Mouse (Mus musculus): ENCODE data around the gene Gpd1l.
A peak's percentile ranks its signal among the peaks of the same experiment; 100 is the strongest.

The Gpd1l gene

GRCm38 (mm10) chr9:114930464-114931090 is 3.2 kb downstream of the Gpd1l start:
- peak in 1 of 2 experiments; percentile 27 for DNase-seq (ENCODE audit: low spot score in 2 of 2)

GRCm38 (mm10) chr9:114925571-114925970 is 8.2 kb downstream of the Gpd1l start:
- no peak for DNase-seq (ENCODE audit: low spot score in 2 of 2)

GRCm38 (mm10) chr9:114925039-114925438 is 8.7 kb downstream of the Gpd1l start:
- DNase-seq (ENCODE audit: low spot score in 2 of 2): no peak

- no peak for DNase-seq (ENCODE audit: low spot score in 2 of 2)
These were observed 9.3 kb downstream of the Gpd1l start for GRCm38 (mm10) chr9:114924511-114924910.

DNA sequence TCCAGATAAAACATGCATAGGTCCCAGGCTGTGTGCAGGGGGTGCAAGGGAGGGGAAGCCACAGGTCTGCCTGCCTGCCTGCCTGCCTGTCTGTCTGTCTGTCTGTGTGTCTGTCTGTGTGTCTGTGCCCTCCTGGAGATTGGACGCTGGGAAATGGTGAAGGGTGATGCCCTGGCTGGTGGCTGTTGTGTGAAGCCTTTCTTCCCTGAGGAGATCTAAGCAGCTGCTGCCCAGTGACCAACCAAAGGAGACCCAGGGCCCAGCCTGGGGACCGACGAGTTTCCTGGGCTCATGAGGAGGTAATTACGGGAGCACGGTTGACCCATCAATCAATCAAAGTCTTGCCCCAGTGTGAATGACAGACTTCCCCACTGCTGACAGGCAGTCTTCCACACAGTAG is 11.6 kb downstream of the Gpd1l start:
- DNase-seq (ENCODE audit: low spot score in 2 of 2): no peak

GRCm38 (mm10) chr9:114921352-114922081 is 12.3 kb downstream of the Gpd1l start:
- no peak for DNase-seq (ENCODE audit: low spot score in 2 of 2)

DNA sequence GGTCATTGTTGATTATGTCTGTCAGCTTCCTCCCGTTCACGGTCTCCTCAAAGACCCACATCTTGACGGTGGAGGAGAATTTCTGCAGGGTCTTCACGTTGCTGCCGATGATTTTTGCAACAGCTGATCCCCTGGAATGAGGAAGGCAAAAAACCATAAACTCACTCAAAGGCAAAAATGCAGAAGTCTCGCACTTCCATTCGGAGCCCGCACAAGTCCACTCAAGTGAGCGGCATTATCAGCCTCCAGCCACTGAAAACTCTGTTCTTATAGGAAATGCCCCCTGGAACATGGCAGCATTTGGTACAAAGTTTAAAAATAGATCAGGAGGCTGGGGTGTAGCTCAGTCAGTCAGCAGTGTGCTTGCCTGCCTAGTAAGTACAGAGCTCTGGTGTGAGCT is 13.2 kb downstream of the Gpd1l start:
- no peak for DNase-seq (ENCODE audit: low spot score in 2 of 2)

- DNase-seq (ENCODE audit: low spot score in 2 of 2): peak; percentile 68 to 76
These were observed 20.8 kb downstream of the Gpd1l start for GRCm38 (mm10) chr9:114912680-114913649.

DNA sequence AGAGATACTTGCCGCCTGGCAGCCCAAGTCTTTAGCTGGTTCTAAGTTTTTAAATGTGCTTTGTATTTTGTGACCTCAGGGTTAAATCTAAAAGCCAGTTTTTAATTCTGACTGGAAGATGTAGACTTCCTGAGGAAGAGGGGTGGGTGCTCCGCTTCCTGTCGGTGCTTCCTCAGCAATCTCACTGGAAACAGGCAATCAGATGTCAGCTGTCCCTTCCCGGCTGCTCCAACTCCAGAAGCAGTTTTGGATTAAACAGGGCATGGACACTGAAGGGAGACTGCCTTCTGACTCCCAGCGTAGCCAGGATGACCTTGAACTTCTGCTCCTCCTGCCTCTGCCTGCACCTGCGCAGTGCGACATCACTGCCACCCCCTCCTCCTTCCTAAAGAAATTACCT is 26.3 kb downstream of the Gpd1l start:
- no peak for DNase-seq (ENCODE audit: low spot score in 2 of 2)

- DNase-seq (ENCODE audit: low spot score in 2 of 2): no peak
These were observed 37.9 kb downstream of the Gpd1l start for GRCm38 (mm10) chr9:114895919-114896318.

DNA sequence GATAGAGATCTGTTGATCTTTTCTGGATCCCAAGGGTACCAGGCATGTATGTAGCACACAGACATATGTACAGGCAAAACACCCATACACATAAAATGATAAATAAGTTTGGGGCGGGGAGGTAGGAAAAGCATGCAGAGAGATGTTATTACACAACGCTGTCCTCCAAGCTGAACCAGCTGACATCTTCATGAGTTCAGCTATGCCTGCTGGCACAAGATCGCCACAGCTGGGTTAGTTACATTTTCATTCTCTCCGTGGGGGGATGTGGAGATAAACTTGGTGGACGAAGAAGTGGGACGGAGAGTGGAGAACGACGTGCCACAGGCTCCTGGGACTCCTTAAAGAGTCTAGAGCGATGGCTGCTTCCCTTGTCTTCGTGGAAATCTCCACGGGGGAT is 40.8 kb downstream of the Gpd1l start:
- no peak for DNase-seq (ENCODE audit: low spot score in 2 of 2)

DNA sequence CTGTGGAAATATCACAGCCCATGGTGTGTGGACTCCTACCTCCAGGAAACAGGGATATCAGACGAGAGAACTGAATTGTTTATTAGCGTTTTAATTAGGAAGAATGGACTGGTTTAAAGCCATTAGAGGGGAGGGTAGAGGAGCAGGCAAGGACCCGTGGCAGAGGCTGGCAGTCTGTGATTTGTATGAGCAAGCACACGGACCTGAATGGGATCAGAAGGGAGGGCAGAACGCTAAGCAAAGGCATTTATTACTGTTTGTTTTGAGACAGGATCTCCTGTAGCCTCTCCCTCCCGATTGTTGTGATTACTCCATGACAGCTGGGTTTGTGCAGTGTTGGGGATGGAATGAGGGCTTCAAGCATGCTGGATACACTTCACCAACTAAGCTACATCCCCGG is 43.4 kb downstream of the Gpd1l start:
- no peak for DNase-seq (ENCODE audit: low spot score in 2 of 2)

- no peak for DNase-seq (ENCODE audit: low spot score in 2 of 2)
These were observed 44.9 kb downstream of the Gpd1l start for GRCm38 (mm10) chr9:114888856-114889407.

DNA sequence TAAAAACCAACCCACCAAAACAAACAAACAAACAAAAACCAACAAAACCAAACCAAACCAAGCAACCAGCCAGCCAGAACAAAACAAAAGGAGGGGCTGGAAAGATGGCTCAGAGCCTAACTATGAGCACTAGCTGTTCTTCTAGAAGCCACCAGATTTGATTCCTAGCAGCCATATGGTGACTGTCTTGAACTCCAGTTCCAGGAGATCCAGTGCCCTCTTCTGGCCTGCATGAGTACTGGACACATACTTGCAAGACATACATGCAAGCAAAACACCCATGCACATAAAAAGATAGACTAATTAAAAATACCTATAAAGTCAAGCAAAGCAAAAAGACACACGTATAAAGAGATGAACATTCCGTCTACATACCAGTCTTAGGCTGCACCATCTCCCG is 46.1 kb downstream of the Gpd1l start:
- DNase-seq (ENCODE audit: low spot score in 2 of 2): no peak

DNA sequence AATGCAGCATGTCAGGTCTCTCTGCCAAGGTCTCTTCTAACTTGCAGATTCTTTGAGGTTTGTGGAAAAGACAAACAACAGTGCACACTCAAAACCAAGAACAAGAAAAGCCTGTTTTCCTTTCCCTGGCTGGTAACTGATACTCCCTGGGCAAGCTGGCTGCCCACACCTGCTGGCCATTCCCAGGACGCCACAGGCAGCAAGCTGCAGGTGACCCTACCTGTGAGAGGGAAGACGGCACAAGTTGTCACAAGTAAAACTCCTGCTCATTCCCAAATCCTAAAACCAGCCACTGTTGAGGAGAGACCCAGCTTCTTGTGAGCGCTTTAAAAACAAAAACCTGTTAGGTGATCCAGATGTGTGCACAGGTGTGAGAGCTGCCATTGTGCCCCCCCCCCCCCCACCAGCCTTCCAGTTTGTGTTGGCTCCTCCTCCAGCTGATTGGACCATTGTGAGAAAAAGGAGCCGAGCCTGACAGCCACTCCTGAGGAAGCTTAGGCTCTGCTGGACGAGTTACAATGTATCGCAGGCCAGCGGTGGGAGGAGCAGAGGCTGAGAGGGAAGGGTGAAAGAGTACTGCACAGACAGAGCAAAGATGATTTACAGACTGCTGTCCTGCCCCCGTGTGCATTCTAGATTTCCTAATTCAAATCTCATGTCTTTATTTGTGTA is 47.7 kb downstream of the Gpd1l start:
- no peak for DNase-seq (ENCODE audit: low spot score in 2 of 2)

- DNase-seq (ENCODE audit: low spot score in 2 of 2): no peak
These were observed 48.2 kb downstream of the Gpd1l start for GRCm38 (mm10) chr9:114885564-114885963.

- no peak for DNase-seq (ENCODE audit: low spot score in 2 of 2)
These were observed 51.8 kb downstream of the Gpd1l start for GRCm38 (mm10) chr9:114881977-114882376.

DNA sequence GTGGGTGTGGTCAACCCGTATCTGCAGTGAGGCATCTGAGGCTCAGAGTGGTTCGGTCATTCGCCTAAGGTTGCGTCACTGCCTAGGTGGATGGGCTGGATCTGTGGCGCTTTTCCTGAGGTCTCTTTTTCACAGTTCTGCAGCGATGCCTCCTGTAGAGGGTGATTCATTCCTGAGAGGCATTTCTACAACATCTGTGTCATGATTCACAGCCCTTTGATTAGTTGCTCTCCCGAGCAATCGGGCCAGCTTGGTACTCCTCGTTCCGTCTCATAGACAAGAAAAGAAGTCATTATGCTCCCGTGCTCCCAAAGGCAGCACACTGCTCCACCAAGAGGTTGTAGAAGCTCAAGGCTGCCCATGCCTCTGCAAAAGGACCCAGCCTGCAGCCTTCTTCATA is 78.5 kb downstream of the Gpd1l start:
- peak; percentile 30 to 54 for DNase-seq (ENCODE audit: low spot score in 2 of 2)

GRCm38 (mm10) chr9:114854686-114855085 is 79.1 kb downstream of the Gpd1l start:
- DNase-seq (ENCODE audit: low spot score in 2 of 2): no peak

- no peak for DNase-seq (ENCODE audit: low spot score in 2 of 2)
These were observed 80.5 kb downstream of the Gpd1l start for GRCm38 (mm10) chr9:114853336-114853735.

- DNase-seq (ENCODE audit: low spot score in 2 of 2): no peak
These were observed 82.2 kb downstream of the Gpd1l start for GRCm38 (mm10) chr9:114851419-114852190.

All from right cerebral cortex, postnatal 36 days (tissue).